Mouse (Mus musculus): ENCODE measurements around the gene Adora3. TPM values are rescaled to one million over a fixed set of nuclear protein-coding genes. Genes with fewer than 3 reads are reported as not detected.

Adora3 gene
- polyA plus RNA-seq, 1 experiment from 2014 or later: 0.21 TPM

DNA sequence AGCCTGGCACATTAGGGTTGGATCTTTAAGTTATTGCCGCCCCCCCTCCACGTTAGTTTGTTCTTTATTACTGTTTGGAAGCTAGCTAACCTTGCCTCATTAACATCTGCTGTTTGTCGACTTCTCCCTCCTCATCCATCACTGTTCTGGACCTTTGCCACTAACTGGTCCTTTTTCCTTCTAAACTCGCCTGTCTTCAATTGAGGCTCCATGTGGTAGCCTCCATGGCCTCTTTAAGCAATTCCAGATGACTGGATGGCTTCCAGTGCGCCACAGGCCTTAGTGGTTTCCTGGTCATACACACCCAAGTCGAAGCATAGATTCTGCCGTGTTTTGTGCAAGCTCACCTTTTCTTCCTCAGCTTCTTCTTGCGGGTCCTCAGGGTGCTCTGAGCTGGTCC, 16.9 kb upstream of the Adora3 start:
- no peaks in the 10 kb centered on the region for H3K27me3 ChIP-seq
- no peaks in the 10 kb centered on the region for H3K9me3 ChIP-seq
- no peak overlapping the region for H3K4me3 ChIP-seq
- H3K4me1 ChIP-seq: no peaks in the 10 kb centered on the region
- no peak overlapping the region for H3K27ac ChIP-seq
- no peak overlapping the region for H3K9ac ChIP-seq
- no peak overlapping the region for H3K4me2 ChIP-seq
- WGBS: 48% methylated on average over 8 of the region's 8 CpGs
- H3K36me3 ChIP-seq: no peaks in the 10 kb centered on the region
- ATAC-seq (ENCODE audit: borderline replicate concordance, extremely low read depth, low FRiP score, low TSS enrichment): no peak

DNA sequence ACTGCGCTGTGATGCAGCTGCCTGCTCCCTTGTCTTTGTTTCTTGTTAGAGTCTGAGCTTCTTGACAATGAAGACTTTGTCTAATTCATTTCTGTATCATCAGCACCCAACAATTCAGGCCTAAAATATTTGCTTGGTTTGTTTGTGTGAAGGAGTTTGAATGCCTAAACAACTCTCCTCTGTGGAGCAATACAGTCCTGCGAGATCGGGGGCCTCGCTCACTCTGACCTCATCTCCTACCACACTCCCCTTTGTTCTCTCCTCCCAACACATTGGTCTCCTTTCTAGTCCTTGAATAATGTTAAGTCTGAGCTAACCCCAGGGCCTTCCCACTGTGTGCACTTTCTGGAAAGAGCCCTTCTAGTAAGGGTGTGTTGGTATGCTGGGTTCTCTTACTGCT, 15.9 kb upstream of the Adora3 start:
- ATAC-seq (ENCODE audit: borderline replicate concordance, extremely low read depth, low FRiP score, low TSS enrichment): no peak
- no peak overlapping the region for H3K27ac ChIP-seq
- no peaks in the 10 kb centered on the region for H3K9me3 ChIP-seq
- no peak overlapping the region for H3K4me3 ChIP-seq
- H3K4me2 ChIP-seq: no peak overlapping the region
- no peaks in the 10 kb centered on the region for H3K27me3 ChIP-seq
- no peak overlapping the region for H3K9ac ChIP-seq
- WGBS: 71% methylated on average over 4 of the region's 4 CpGs
- no peaks in the 10 kb centered on the region for H3K4me1 ChIP-seq
- H3K36me3 ChIP-seq: no peaks in the 10 kb centered on the region

DNA sequence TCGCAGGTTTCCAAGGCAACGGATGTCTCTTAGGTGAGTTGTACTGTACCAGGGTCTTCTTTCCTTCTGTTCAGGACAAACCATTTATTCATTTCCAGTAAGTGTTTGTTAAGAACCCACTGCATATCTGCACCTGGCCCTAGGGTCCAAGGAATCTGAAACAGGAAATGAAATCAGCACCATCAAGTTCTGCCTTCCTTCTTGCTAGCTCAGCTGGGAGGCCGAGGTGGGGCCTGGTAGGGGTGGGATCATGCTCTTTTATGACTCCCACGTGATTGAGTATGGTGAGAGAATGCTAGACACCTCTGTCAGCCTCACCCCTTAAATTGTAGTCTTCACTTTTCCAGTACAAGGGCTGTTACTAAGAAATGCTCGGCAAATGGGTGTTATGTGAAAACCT, 13.1 kb upstream of the Adora3 start:
- WGBS: 62% methylated on average over 5 of the region's 5 CpGs
- no peak overlapping the region for H3K4me3 ChIP-seq
- H3K4me1 ChIP-seq: no peaks in the 10 kb centered on the region
- no peak overlapping the region for H3K4me2 ChIP-seq
- no peaks in the 10 kb centered on the region for H3K27me3 ChIP-seq
- H3K9me3 ChIP-seq: no peaks in the 10 kb centered on the region
- no peak for ATAC-seq (ENCODE audit: borderline replicate concordance, extremely low read depth, low FRiP score, low TSS enrichment)
- no peak overlapping the region for H3K27ac ChIP-seq
- no peak overlapping the region for H3K9ac ChIP-seq
- H3K36me3 ChIP-seq: no peaks in the 10 kb centered on the region

DNA sequence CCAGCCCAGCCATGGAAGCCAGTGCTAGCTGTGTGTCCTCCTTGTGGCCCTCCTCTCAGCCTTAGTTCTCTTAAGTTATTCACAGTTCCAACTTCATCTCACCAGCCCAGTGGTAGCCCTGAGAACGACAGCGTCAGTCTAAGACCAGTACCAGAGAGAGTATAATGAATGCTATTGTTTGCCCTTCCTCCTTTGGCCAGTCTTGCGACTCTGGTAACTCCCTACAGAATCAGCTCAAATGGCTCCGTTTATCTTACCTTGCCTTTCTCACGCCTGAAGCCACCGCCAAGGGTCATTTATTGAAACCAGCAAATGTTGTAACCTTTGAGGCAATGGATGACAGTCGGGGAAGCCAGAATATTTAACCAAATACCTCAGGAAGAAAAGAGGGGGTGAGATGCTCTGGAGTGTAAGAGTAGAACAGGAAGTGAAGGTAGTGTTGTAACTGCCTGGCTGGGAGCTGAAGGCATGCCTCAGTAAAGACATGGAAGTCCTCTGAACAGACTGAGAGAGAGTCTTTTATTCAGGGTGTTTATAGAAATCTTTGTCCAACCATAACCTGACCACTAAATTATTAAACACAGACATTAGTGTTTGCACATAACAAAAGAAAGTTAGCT, 8.8 kb upstream of the Adora3 start:
- Histone ChIP-seq H3K4me2 (no peak overlapping the region), H3K4me3 (no peak overlapping the region), H3K27me3 (no peaks in the 10 kb centered on the region), H3K9ac (no peak overlapping the region), H3K27ac (no peak overlapping the region), H3K9me3 (no peaks in the 10 kb centered on the region), H3K36me3 (no peaks in the 10 kb centered on the region), H3K4me1 (peaks cover 5% of the 10 kb centered on the region; the same call in 1 of the 2 replicates)
- ATAC-seq (ENCODE audit: borderline replicate concordance, extremely low read depth, low FRiP score, low TSS enrichment): no peak
- WGBS: 28% methylated on average over 7 of the region's 7 CpGs

DNA sequence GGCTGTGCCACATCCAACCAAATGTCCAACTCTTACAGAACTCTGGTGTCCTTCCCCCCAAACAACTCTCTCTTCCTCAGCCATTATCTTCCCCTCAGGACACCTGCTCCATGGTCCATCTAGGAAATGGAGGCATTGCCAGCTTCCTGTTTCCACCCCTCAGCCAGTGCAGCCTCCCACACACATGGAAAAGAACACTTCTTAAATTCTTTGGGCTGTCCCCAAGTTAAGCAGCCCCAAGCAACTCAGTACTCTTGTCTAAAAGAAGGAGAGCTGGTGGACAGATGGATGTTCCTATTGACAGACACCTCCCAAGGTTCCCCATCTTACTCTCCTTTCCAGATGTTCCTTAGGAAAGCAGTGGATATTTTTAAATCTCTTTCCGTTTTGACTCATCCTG, 6.5 kb upstream of the Adora3 start:
- H3K4me2 ChIP-seq: no peak overlapping the region
- H3K9me3 ChIP-seq: no peaks in the 10 kb centered on the region
- 71% methylated on average over 1 of the region's 1 CpGs for WGBS
- no peak overlapping the region for H3K4me3 ChIP-seq
- H3K4me1 ChIP-seq: peaks cover 15% of the 10 kb centered on the region
- H3K27ac ChIP-seq: no peak overlapping the region
- H3K36me3 ChIP-seq: no peaks in the 10 kb centered on the region
- ATAC-seq (ENCODE audit: borderline replicate concordance, extremely low read depth, low FRiP score, low TSS enrichment): no peak
- no peaks in the 10 kb centered on the region for H3K27me3 ChIP-seq
- no peak overlapping the region for H3K9ac ChIP-seq

DNA sequence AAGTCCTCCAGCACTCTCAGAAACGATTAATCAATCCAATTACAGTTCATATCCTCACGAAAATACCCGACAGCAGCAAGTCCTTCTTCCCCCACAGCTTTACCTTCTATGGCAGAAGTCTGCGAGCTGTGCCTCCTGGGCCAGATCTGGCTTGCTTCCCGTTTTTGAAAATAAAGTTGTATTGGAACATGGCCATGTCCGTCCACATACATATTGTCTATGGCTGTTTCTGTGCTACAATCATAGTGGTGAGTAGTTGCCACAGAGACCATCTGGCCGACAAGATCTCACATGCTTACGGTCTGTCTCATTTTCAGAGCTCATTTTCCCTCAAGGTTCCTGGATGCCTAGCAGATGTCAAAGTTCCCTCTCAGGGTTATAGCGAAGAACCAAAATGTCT, 5.5 kb upstream of the Adora3 start:
- no peaks in the 10 kb centered on the region for H3K9me3 ChIP-seq
- H3K27ac ChIP-seq: peak overlapping the region; percentile 21; the same call in 1 of the 2 replicates
- H3K9ac ChIP-seq: no peak overlapping the region
- no peak overlapping the region for H3K4me3 ChIP-seq
- no peaks in the 10 kb centered on the region for H3K36me3 ChIP-seq
- H3K4me1 ChIP-seq: peaks cover 15% of the 10 kb centered on the region
- no peak for ATAC-seq (ENCODE audit: borderline replicate concordance, extremely low read depth, low FRiP score, low TSS enrichment)
- no peaks in the 10 kb centered on the region for H3K27me3 ChIP-seq
- 48% methylated on average over 9 of the region's 9 CpGs for WGBS
- H3K4me2 ChIP-seq: no peak overlapping the region

DNA sequence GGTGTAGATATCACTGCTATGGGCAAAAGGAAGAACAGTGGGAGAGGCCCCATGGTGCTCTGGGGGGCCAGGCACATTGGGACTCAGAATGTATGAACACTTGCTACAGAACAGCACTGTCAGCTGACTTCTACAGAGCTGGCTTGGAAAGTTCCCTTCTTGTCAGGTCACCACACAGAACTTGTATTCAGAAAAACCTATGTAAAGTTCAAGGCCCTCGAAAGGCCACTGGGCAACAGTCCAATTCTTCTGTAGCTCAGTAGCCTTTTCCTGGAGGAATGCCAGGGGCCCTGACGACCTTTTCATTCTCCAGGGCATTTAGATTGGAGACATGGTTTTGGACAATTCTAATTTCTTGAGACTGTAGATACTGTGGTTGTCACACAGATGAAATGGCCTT, 2.5 kb upstream of the Adora3 start:
- Histone ChIP-seq H3K27me3 (no peaks in the 10 kb centered on the region), H3K36me3 (no peaks in the 10 kb centered on the region), H3K9me3 (no peaks in the 10 kb centered on the region), H3K4me2 (no peak overlapping the region), H3K9ac (no peak overlapping the region), H3K27ac (no peak overlapping the region), H3K4me3 (no peak overlapping the region), H3K4me1 (peaks cover 25% of the 10 kb centered on the region)
- ATAC-seq (ENCODE audit: borderline replicate concordance, extremely low read depth, low FRiP score, low TSS enrichment): 0 out of 2 replicates have a peak, but pooled peaks have one; percentile 36
- 8% methylated on average over 2 of the region's 2 CpGs for WGBS

DNA sequence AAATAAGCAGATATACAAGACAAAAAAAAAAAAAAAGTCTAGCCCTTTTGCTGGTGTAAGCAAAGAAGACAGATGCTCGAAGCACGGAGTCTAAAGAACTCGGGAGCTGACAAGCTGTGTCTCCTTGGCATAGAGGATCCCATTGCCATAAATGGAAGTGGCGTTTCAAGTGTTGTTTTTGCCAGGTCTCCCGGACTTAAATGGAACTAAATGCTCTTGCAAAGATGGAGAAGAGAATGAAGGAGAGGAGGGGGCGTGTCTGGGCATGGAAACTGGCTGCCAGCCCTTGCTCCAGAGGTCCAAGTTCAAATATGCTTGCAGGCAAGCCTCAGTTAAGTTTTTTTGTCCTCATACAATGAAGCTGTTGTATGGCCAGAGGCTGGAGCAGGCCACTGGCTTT, 1.4 kb downstream of the Adora3 start:
- WGBS: 34% methylated on average over 6 of the region's 6 CpGs
- no peak for ATAC-seq (ENCODE audit: borderline replicate concordance, extremely low read depth, low FRiP score, low TSS enrichment)
- Histone ChIP-seq H3K4me3 (no peak overlapping the region), H3K4me2 (no peak overlapping the region; the same call in 1 of the 2 replicates), H3K9me3 (no peaks in the 10 kb centered on the region), H3K27ac (peak overlapping the region; percentile 58), H3K4me1 (peaks cover 25% of the 10 kb centered on the region), H3K27me3 (no peaks in the 10 kb centered on the region), H3K9ac (no peak overlapping the region), H3K36me3 (no peaks in the 10 kb centered on the region)

DNA sequence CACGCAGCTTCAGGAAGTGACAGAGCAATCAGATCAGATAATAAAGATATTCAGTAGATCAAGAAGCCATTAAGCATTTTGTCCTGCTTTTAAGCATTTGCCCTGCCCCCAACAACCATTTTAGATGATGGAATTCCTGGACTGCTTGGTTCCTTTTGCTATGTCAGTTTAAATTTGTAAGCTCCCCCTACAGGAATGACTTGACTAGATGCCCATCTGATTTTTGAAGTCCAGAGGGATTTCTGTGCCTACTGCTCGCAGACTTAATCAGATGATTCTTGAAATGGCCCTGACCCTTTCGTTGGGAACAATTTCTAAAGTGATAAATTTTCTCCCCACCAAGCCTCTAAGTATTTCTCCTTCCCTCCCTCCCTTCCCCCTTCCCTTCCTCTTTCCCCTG, 1.9 kb downstream of the Adora3 start:
- Histone ChIP-seq H3K9ac (no peak overlapping the region), H3K4me2 (no peak overlapping the region), H3K27me3 (no peaks in the 10 kb centered on the region), H3K27ac (peak overlapping the region; percentile 58), H3K9me3 (no peaks in the 10 kb centered on the region), H3K36me3 (no peaks in the 10 kb centered on the region), H3K4me3 (no peak overlapping the region), H3K4me1 (peaks cover 27% of the 10 kb centered on the region)
- WGBS: 27% methylated on average over 3 of the region's 3 CpGs
- ATAC-seq (ENCODE audit: borderline replicate concordance, extremely low read depth, low FRiP score, low TSS enrichment): no peak

DNA sequence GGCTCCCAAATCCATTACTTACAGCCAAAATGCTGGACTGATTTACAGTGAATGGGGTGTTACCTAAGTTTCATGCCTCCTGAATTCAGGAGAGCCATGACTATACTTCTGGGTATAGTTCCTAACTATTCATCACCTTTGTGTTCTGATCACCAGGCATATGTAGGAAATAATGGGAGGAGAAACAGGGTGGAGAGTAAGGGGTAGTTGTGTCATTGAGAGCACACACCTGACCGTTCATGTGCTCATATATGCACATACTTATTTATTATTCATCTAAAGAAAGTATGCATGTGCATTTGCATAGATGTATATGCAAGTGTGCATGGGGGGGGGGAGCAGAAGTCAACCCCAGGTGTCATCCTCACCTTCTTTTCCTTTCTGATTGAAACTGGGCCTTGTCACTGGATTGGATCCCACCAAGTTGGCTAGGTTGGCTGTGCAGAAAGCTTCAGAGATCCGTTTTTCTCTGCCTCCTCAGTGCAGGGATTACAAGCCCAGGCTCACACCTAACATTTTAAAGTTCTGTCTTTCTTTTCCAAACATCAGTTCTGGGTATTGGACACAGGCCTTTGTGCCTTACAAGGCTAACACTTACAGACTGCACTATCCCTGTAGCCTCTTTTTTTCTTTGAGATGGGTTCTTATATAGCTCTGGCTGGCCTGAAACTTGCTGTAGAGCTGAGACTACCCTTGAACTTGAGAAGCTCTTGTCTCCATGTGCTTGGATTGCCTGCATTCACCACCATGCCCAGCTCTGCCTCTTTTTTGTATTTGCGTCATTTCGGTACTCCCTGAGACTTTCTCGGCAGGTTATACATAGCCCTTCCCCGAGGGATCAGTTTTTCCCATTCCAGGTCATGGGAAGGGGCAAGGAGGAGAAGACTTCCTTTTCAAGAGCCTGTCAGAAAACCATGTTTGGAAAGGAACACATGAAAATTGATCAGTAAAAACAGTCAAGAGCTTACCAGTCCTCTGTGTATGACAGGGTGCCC, 3.1 kb downstream of the Adora3 start:
- 80% methylated on average over 6 of the region's 6 CpGs for WGBS
- no peak overlapping the region for H3K27ac ChIP-seq
- H3K9ac ChIP-seq: no peak overlapping the region
- no peaks in the 10 kb centered on the region for H3K27me3 ChIP-seq
- H3K4me2 ChIP-seq: no peak overlapping the region
- H3K4me3 ChIP-seq: no peak overlapping the region
- H3K4me1 ChIP-seq: peaks cover 18% of the 10 kb centered on the region
- no peaks in the 10 kb centered on the region for H3K9me3 ChIP-seq
- no peaks in the 10 kb centered on the region for H3K36me3 ChIP-seq
- ATAC-seq (ENCODE audit: borderline replicate concordance, extremely low read depth, low FRiP score, low TSS enrichment): no peak

DNA sequence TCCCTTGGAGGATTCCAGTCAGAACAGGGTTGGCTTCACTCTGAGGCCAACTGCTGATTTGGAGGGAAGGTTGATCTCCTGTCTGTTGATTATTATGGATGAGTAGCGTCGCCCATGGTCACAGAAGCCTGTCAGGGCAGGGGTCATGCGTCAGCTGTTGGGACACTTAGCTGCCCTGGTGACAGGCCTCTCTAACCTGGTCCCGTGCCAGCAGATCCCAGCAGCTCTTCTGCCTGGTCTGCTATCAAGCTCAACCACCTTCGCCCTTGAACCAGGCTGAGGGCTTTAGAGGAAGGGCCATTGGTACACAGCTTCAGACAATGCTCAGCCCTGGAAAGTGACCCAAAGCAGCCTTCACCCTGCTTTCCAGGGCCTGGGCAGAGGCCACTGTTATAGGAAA, 5.4 kb downstream of the Adora3 start:
- no peaks in the 10 kb centered on the region for H3K36me3 ChIP-seq
- H3K4me2 ChIP-seq: no peak overlapping the region
- no peak overlapping the region for H3K4me3 ChIP-seq
- no peak overlapping the region for H3K27ac ChIP-seq
- 53% methylated on average over 5 of the region's 5 CpGs for WGBS
- H3K4me1 ChIP-seq: peaks cover 18% of the 10 kb centered on the region
- H3K9me3 ChIP-seq: no peaks in the 10 kb centered on the region
- no peak overlapping the region for H3K9ac ChIP-seq
- H3K27me3 ChIP-seq: no peaks in the 10 kb centered on the region
- ATAC-seq (ENCODE audit: borderline replicate concordance, extremely low read depth, low FRiP score, low TSS enrichment): no peak

DNA sequence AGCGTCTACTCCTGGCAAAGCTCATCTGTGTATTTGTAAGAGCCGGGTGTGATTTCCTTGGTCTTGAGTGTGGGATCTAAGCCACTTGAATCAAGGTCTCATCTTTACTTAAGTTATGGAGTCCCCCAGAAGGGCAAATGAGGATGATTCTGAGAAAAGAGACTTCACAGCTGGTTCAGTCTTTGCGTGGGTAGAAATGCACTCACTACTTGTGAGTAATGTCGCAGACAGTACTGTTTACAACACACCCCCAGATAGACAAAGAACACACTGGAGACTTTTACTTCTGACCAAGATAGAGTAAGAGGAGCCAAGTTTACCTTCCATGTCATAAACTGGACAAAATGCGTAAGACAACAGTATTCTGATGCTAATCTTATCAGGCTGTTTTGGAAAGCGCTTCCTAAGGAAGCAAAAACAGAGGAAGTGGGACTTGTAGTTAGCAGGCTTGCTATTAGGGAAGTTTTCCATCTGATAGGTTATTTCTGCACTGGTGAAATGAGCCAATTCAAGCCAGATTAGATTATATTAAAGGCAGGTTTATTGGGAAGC, 6.7 kb downstream of the Adora3 start:
- Histone ChIP-seq H3K4me1 (peaks cover 13% of the 10 kb centered on the region), H3K36me3 (no peaks in the 10 kb centered on the region), H3K4me3 (no peak overlapping the region), H3K9me3 (no peaks in the 10 kb centered on the region), H3K9ac (no peak overlapping the region), H3K27ac (no peak overlapping the region), H3K4me2 (no peak overlapping the region), H3K27me3 (no peaks in the 10 kb centered on the region)
- 61% methylated on average over 6 of the region's 6 CpGs for WGBS
- no peak for ATAC-seq (ENCODE audit: borderline replicate concordance, extremely low read depth, low FRiP score, low TSS enrichment)
